Mouse (Mus musculus) embryonic facial prominence, embryonic 12.5 days (tissue): ENCODE measurements around the gene Uqcc2. TPM values are rescaled to one million over a fixed set of nuclear protein-coding genes. Genes with fewer than 3 reads are reported as not detected.

Source experiments
- ATAC-seq: fragments of 200-750 bp; cut with Nextera tagmentation; 2 replicates; pipeline ENCODE4 v1.8.0; 2017; ENCODE audit not compliant: insufficient number of reproducible peaks, insufficient read depth, low FRiP score, low TSS enrichment
- H3K27ac ChIP-seq: fragments of 300-500 bp; sonication (generic); 2 replicates; pipeline ENCODE4 v1.5.1; 2016; ENCODE audit warnings: mild to moderate bottlenecking
- H3K27me3 ChIP-seq: fragments of 300-500 bp; sonication (generic); 2 replicates; pipeline ENCODE4 v1.6.1; 2016; ENCODE audit warnings: mild to moderate bottlenecking, moderate library complexity
- H3K36me3 ChIP-seq: fragments of 300-500 bp; sonication (generic); 2 replicates; pipeline ENCODE4 v1.6.1; 2016; ENCODE audit warnings: mild to moderate bottlenecking
- H3K4me1 ChIP-seq: fragments of 300-500 bp; sonication (generic); 2 replicates; pipeline ENCODE4 v1.6.1; 2016
- H3K4me2 ChIP-seq: fragments of 300-500 bp; sonication (generic); replicated peaks from 2 replicates; pipeline ENCODE4 v1.6.1; 2016; ENCODE audit warnings: mild to moderate bottlenecking, moderate library complexity
- H3K4me3 ChIP-seq: fragments of 300-500 bp; sonication (generic); 2 replicates; pipeline ENCODE4 v1.5.1; 2016; ENCODE audit warnings: mild to moderate bottlenecking
- H3K9ac ChIP-seq: fragments of 300-500 bp; sonication (generic); 2 replicates; pipeline ENCODE4 v1.6.1; 2016; ENCODE audit warnings: mild to moderate bottlenecking, moderate library complexity
- H3K9me3 ChIP-seq: fragments of 300-500 bp; sonication (generic); 2 replicates; pipeline ENCODE4 v1.6.1; 2016; ENCODE audit warnings: mild to moderate bottlenecking, moderate library complexity
- WGBS: fragments of 180-500 bp; shearing (Covaris S2); methylation state at CpG from one replicate; pipeline ENCODE4 v1.1.7; 2016; 5-methylcytosine and 5-hydroxymethylcytosine counted together
- polyA plus RNA-seq: library from polyadenylated mRNA; unstranded; fragments of >200 nt; fragmentation: Nextera tagmentation; extraction: Ambion mirVana; gene quantifications from 2 replicates; pipeline ENCODE4 v1.2.1, GENCODE M21; 2016

Uqcc2 gene
- polyA plus RNA-seq, 1 experiment from 2014 or later = 340 TPM

GRCm38 (mm10) chr17:27095690-27096089, 38.0 kb downstream of the Uqcc2 start:
- 49% methylated on average over 13 of the region's 13 CpGs for WGBS
- no peaks in the 10 kb centered on the region for H3K9me3 ChIP-seq
- ATAC-seq = no peak
- H3K27me3 ChIP-seq = no peaks in the 10 kb centered on the region
- no peak overlapping the region for H3K9ac ChIP-seq
- no peaks in the 10 kb centered on the region for H3K4me1 ChIP-seq
- H3K36me3 ChIP-seq = 0 out of 2 replicates have a peak, but pooled peaks cover 8% of the 10 kb centered on the region
- H3K4me3 ChIP-seq = no peak overlapping the region
- no peak overlapping the region for H3K27ac ChIP-seq
- no peak overlapping the region for H3K4me2 ChIP-seq

DNA sequence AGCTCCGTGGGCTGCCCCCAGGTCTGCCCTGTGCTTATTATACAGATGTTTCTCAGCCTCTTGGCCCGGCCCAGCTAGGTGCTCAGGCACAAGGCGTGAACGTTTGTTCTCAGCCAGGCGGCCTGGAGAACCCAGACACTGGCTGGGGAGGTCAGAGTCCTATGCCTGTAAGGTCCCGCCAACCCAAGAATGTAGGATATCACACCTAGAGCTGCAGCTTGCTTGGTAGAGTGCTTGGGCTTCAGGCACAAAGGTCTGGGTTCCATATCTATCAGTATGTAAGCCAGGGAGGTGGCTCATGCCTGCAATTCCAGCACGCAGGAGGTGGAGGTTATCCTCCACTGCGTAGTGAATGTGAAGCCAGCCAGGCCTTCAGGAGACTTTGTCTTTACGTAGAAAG, 43.6 kb downstream of the Uqcc2 start:
- no peak overlapping the region for H3K9ac ChIP-seq
- H3K9me3 ChIP-seq = no peaks in the 10 kb centered on the region
- no peaks in the 10 kb centered on the region for H3K27me3 ChIP-seq
- H3K4me3 ChIP-seq = no peak overlapping the region
- H3K27ac ChIP-seq = no peak overlapping the region
- WGBS = 81% methylated on average over 9 of the region's 9 CpGs
- H3K4me1 ChIP-seq = peaks cover 4% of the 10 kb centered on the region; the same call in 1 of the 2 replicates
- H3K4me2 ChIP-seq = no peak overlapping the region
- ATAC-seq = no peak
- 0 out of 2 replicates have a peak, but pooled peaks cover 8% of the 10 kb centered on the region for H3K36me3 ChIP-seq

DNA sequence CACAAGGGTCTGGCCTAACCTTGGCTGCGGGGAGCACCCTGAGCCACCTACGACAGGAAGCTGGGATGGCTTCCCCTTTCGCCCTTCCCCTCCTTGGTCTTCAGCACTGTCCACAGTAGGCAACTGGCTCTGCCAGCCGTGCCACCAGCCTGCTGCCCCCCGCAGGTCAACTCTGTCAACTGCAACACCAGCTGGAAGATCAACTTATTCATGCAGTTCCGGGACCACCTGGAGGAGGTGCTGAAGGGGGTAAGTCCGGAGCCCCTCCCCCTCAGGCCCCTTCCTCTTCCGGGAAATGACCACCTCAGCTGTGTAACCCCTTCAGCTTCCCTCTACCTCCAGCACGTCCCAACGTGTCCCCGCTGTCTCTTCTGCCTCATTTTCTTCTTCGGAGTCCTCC, 46.3 kb downstream of the Uqcc2 start:
- ATAC-seq = no peak
- Histone ChIP-seq H3K4me2 (no peak overlapping the region), H3K36me3 (0 out of 2 replicates have a peak, but pooled peaks cover 8% of the 10 kb centered on the region), H3K27ac (no peak overlapping the region), H3K9me3 (no peaks in the 10 kb centered on the region), H3K9ac (0 out of 2 replicates have a peak overlapping the region, but pooled peaks have one; percentile 21), H3K27me3 (no peaks in the 10 kb centered on the region), H3K4me3 (no peak overlapping the region), H3K4me1 (peaks cover 7% of the 10 kb centered on the region; the same call in 1 of the 2 replicates)
- WGBS = 38% methylated on average over 12 of the region's 12 CpGs

- WGBS = 60% methylated on average over 2 of the region's 2 CpGs
- Histone ChIP-seq H3K4me3 (no peak overlapping the region), H3K27me3 (no peaks in the 10 kb centered on the region), H3K36me3 (no peaks in the 10 kb centered on the region), H3K9me3 (no peaks in the 10 kb centered on the region), H3K4me1 (peaks cover 12% of the 10 kb centered on the region; the same call in 1 of the 2 replicates), H3K4me2 (no peak overlapping the region), H3K9ac (no peak overlapping the region), H3K27ac (no peak overlapping the region)
- no peak for ATAC-seq
These were observed 48.0 kb downstream of the Uqcc2 start for GRCm38 (mm10) chr17:27085676-27086075.

- H3K36me3 ChIP-seq = no peaks in the 10 kb centered on the region
- no peak overlapping the region for H3K4me3 ChIP-seq
- H3K27me3 ChIP-seq = no peaks in the 10 kb centered on the region
- H3K4me2 ChIP-seq = no peak overlapping the region
- no peaks in the 10 kb centered on the region for H3K9me3 ChIP-seq
- H3K27ac ChIP-seq = no peak overlapping the region
- H3K4me1 ChIP-seq = peaks cover 14% of the 10 kb centered on the region; the same call in 1 of the 2 replicates
- no peak overlapping the region for H3K9ac ChIP-seq
- 83% methylated on average over 9 of the region's 9 CpGs for WGBS
- no peak for ATAC-seq
These were observed 50.1 kb downstream of the Uqcc2 start for GRCm38 (mm10) chr17:27083601-27084000.

DNA sequence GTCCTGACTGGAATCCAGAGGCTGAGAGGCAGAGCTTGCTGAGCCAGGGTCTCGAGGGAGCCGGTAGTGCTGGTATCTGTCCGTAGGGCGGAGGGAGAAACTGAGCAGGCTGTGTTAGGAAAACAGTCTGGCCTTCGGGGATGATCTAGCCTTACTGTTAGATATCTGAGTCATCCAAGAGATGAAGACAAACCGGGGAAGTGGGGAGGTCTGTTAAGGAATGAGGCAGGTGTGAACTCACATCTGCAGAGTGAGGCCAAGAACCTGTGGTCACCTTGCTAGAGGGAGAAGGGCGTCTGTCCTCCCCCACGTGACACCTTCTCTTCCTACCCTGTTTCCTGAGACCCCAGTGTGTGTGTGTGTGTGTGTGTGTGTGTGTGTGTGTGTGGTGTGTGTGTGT, 50.9 kb downstream of the Uqcc2 start:
- 60% methylated on average over 8 of the region's 8 CpGs for WGBS

DNA sequence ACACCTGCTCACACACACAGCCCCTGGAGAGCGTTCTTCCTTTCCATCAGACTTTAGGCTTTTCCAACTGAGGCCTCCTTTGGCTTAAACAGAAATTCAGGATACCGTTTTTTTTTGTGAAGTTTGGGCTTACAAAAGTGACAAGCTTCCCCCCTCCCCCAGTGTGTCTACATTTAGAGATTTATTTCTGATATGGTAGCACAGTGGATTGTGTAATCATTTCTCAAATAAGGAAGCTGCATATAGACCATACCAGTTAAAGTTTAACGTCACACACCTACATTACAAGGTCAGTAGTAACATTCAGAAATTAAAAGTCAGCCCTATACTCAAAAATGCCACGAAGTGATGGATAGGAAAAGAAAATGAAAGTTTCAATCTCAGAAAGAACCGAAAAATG, 51.8 kb downstream of the Uqcc2 start:
- no peak overlapping the region for H3K4me3 ChIP-seq
- H3K9me3 ChIP-seq = no peaks in the 10 kb centered on the region
- no peak overlapping the region for H3K27ac ChIP-seq
- peaks cover 10% of the 10 kb centered on the region; the same call in 1 of the 2 replicates for H3K4me1 ChIP-seq
- ATAC-seq = no peak
- H3K9ac ChIP-seq = no peak overlapping the region
- no peak overlapping the region for H3K4me2 ChIP-seq
- 83% methylated on average over 5 of the region's 5 CpGs for WGBS
- no peaks in the 10 kb centered on the region for H3K36me3 ChIP-seq
- H3K27me3 ChIP-seq = no peaks in the 10 kb centered on the region

More for the DNA sequence above, 50.9 kb downstream of the Uqcc2 start:
- no peaks in the 10 kb centered on the region for H3K27me3 ChIP-seq
- no peaks in the 10 kb centered on the region for H3K36me3 ChIP-seq
- H3K4me3 ChIP-seq = no peak overlapping the region
- no peak overlapping the region for H3K4me2 ChIP-seq
- no peaks in the 10 kb centered on the region for H3K9me3 ChIP-seq
- no peak for ATAC-seq
- H3K9ac ChIP-seq = no peak overlapping the region
- H3K4me1 ChIP-seq = peaks cover 12% of the 10 kb centered on the region; the same call in 1 of the 2 replicates
- H3K27ac ChIP-seq = no peak overlapping the region

DNA sequence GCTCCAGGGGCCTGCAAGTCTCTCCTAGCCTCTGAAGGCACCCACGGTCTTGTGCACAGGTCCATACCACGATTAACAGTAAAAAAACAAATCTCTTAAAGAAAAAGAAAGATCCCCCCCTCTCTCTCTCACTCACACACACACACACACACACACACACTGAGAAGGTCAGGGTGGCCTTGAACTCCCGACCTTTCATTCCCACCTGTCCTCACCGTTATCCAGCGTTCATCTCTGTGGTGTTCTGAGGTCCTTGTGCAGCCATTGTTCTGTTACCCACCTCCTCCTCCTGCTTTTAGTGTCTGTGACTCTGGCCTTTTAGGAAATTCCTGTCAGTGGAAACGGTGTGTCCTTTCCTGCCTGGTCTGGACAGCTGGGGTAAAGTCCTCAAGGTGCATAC, 55.2 kb downstream of the Uqcc2 start:
- Histone ChIP-seq H3K36me3 (no peaks in the 10 kb centered on the region), H3K9me3 (no peaks in the 10 kb centered on the region), H3K4me2 (no peak overlapping the region), H3K9ac (no peak overlapping the region), H3K27me3 (no peaks in the 10 kb centered on the region), H3K4me1 (peaks cover 15% of the 10 kb centered on the region; the same call in 1 of the 2 replicates), H3K4me3 (no peak overlapping the region), H3K27ac (no peak overlapping the region)
- ATAC-seq = no peak
- WGBS = 90% methylated on average over 6 of the region's 6 CpGs

DNA sequence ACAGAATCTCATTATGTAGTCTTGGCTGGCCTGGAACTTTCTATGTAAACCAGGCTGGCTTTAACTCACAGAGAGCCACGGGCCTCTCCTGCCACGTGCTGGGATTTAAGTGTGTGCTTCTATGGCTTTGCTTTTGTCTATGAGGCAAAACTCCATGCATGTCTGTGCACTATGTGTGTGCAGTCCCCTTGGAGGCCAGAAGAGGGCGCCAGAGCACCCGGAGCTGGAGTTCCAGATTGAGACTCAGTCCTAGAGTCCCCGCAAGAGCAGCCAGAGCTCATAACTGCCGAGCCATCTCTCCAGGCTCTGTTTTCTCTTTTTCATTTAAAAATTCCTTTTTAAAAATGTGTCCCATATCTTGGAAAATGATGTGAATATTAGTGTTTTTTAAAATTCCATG, 55.8 kb downstream of the Uqcc2 start:
- 84% methylated on average over 6 of the region's 6 CpGs for WGBS
- H3K4me2 ChIP-seq = no peak overlapping the region
- ATAC-seq = no peak

DNA sequence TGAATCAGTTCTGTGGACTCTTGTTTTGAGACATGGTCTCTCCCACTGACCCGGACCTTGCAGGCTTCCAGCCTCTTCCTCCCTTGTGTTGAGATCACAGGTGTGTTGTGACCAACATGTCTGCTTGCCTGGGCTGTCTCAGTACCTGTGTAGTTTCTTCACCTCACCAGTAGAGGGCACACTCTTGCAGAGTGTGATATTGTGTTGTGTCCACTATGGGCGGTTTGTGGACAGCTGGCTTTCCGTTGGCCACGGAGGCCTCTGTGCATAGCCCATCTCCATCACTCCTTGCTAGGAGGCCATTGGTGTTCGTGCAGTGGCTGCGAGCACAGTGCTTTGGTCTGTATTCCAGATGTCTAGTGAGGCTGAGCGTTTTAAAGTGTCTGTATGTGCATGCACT, 56.6 kb downstream of the Uqcc2 start:
- H3K27ac ChIP-seq = no peak overlapping the region
- H3K4me1 ChIP-seq = peaks cover 12% of the 10 kb centered on the region; the same call in 1 of the 2 replicates
- H3K4me3 ChIP-seq = no peak overlapping the region
- no peaks in the 10 kb centered on the region for H3K36me3 ChIP-seq
- WGBS = 92% methylated on average over 7 of the region's 7 CpGs
- no peaks in the 10 kb centered on the region for H3K9me3 ChIP-seq
- H3K27me3 ChIP-seq = no peaks in the 10 kb centered on the region
- H3K9ac ChIP-seq = no peak overlapping the region
- ATAC-seq = no peak
- no peak overlapping the region for H3K4me2 ChIP-seq

More for the DNA sequence above, 55.8 kb downstream of the Uqcc2 start:
- no peak overlapping the region for H3K4me3 ChIP-seq
- H3K27ac ChIP-seq = no peak overlapping the region
- H3K27me3 ChIP-seq = no peaks in the 10 kb centered on the region
- H3K9ac ChIP-seq = no peak overlapping the region
- peaks cover 12% of the 10 kb centered on the region; the same call in 1 of the 2 replicates for H3K4me1 ChIP-seq
- H3K36me3 ChIP-seq = no peaks in the 10 kb centered on the region
- H3K9me3 ChIP-seq = no peaks in the 10 kb centered on the region

GRCm38 (mm10) chr17:27074849-27075745, 58.6 kb downstream of the Uqcc2 start:
- no peaks in the 10 kb centered on the region for H3K36me3 ChIP-seq
- H3K9me3 ChIP-seq = no peaks in the 10 kb centered on the region
- ATAC-seq = no peak
- H3K27me3 ChIP-seq = no peaks in the 10 kb centered on the region
- H3K27ac ChIP-seq = no peak overlapping the region
- no peak overlapping the region for H3K9ac ChIP-seq
- no peak overlapping the region for H3K4me3 ChIP-seq
- 79% methylated on average over 17 of the region's 17 CpGs for WGBS
- no peak overlapping the region for H3K4me2 ChIP-seq
- peaks cover 5% of the 10 kb centered on the region; the same call in 1 of the 2 replicates for H3K4me1 ChIP-seq

DNA sequence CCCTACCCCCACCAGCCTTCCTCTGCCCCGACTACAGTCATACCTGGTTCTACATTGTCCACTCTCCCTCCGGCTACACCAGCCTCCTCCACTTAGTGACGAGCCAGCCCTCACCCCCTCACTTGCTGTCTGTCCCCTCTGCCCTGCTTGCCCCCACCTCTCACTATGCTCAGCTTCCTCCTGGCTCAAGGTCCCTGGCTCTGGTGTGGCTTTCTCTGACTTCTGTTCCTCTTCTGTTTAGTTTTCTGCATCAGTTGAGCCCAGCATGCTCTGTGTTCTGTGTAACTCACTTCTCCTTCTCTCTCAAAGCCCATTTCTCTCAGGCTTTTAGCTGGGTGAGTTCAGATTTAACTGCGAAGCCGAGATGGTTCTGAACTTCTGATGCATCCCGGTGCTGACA, 59.5 kb downstream of the Uqcc2 start:
- Histone ChIP-seq H3K9me3 (no peaks in the 10 kb centered on the region), H3K36me3 (no peaks in the 10 kb centered on the region), H3K4me2 (no peak overlapping the region), H3K9ac (no peak overlapping the region), H3K27me3 (no peaks in the 10 kb centered on the region), H3K4me3 (no peak overlapping the region), H3K27ac (no peak overlapping the region), H3K4me1 (peaks cover 5% of the 10 kb centered on the region; the same call in 1 of the 2 replicates)
- 52% methylated on average over 6 of the region's 6 CpGs for WGBS
- no peak for ATAC-seq
